Mouse (Mus musculus): ENCODE data around the gene Duoxa1. TPM values are rescaled to one million over a fixed set of nuclear protein-coding genes. Genes with fewer than 3 reads are reported as not detected.
"Not testable (repeated sequence)": the region's sequence is repeated elsewhere in the genome, so short reads cannot be mapped to it uniquely, and the experiment has no call there.

Gene Duoxa1
- polyA plus RNA-seq, 1 experiment from 2014 or later: 2.3 TPM

DNA sequence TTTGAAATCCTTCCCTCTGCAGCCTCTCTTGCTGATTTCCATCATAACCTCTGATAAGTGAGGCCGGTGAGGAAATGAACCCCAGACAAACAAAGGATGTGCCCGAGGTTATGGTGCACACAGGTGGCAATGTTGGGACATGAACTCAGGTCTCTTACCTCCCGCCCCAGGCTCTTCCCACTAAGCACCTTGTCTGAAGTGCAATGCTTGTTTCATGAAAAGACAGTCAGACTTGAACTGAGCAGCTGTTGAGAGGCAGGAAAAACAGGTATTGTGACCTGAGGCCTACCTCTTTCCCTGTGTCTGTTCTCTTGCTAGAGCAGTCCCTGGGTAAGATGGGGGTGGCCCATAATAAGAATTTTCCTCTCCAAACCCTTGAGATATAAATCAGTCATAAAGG, 18.7 kb upstream of the Duoxa1 start:
- no peak for DNase-seq (ENCODE audit: low spot score)

GRCm38 (mm10) chr2:122330317-122330716, 16.8 kb upstream of the Duoxa1 start:
- DNase-seq (ENCODE audit: low spot score): not testable (repeated sequence)

DNA sequence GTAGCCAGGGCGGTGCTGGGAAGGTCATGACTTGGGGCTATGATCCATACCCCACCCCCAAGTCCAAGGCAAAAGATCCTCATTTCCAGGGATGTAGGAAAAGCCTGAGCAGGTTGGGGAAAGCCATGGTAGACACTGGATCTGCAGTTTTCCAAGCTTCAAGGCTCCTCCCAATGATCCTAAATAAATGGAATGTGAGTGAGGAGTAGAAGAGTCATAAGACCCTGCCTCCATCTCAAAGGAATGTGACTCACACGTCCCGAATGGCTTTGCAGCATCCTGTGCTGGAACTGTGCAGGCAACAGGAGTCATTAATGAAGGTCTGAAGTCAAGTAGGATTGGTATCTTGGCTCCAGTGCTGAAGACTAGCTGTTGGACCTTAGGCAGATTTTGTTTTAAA, 14.5 kb upstream of the Duoxa1 start:
- no peak for DNase-seq (ENCODE audit: low spot score)

GRCm38 (mm10) chr2:122325361-122325760, 11.8 kb upstream of the Duoxa1 start:
- no peak for DNase-seq (ENCODE audit: low spot score)

DNA sequence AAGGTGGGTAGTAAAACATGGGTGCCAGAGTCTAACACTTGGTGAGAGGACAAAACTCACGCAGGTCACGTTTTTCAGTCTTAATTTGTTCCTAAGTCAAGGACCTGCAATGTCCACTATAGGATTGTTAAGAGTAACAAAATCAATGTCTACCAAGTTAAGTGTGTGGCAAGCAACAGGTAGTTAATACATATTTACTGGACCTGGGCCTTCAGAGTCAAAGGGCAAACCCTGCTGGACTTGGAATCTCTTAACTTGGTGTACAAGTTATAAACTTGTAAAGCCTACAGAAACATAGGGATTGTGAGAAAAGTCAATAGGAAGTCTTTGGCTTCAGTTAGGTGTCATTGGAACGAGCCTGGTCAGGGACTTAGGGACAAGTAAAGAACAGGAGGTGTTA, 11.1 kb upstream of the Duoxa1 start:
- DNase-seq (ENCODE audit: low spot score): no peak

DNA sequence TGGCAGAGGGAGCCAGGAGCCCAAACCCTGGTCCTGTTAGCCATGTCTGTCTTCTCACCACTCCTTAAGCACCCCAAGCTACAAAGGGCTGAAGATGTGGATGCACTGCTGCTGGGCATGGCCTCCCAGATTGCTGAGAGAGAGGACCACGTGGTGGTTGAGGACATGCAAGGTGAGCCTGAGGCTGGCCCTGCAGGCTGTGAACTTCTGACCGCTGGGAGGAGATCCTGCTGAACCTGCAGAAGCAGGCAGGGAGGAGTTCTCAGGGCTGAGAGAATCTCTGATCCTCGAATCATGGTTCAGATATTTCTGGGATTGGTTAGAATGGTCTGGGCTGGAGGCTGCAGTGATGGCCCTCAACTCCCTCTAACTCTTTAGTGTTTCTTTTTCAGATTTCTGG, 10.4 kb upstream of the Duoxa1 start:
- DNase-seq (ENCODE audit: low spot score): no peak

- DNase-seq (ENCODE audit: low spot score): no peak
These were observed 3.9 kb upstream of the Duoxa1 start for GRCm38 (mm10) chr2:122317384-122317783.

GRCm38 (mm10) chr2:122315372-122315771, 1.8 kb upstream of the Duoxa1 start, which contains the start of gene Duox1:
Gene Duox1, plus strand, starts transcription at chr2:122315672.
- DNase-seq (ENCODE audit: low spot score): no peak

DNA sequence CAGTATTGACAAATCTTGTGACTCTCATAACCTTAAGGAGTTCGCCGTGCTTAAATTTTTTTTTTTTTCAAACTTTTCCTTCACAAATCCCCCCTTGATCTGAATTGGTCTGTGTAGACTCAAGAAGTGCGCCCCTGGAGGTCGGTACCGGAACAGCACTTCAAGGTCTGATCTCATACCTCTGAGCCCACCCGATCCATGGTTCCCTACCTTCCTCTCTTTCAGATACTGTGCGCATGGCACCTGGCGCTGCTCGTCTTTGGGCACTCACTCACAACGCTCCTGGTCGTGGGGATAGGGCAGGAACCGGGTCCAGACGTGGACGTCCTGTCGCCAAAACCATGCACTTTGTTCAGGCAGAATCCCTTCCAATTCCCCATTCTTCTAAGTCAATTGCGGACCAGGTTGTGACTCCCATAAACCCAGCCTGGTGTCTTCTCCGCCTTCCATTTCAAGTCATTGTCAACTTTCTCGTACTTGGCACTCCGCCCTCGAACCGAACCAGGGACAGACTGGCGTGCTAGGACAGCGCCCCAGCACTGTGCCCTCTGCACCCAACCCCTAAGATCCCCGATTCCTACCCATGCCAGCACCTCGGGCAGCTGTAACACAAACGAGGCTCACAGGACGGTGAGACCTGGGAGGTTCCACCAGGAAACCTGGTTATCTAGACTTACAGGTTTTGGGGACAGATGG, 660 bp downstream of the Duoxa1 start:
- DNase-seq (ENCODE audit: low spot score): peak; percentile 74

GRCm38 (mm10) chr2:122311561-122311960, 2.0 kb downstream of the Duoxa1 start:
- no peak for DNase-seq (ENCODE audit: low spot score)

- no peak for DNase-seq (ENCODE audit: low spot score)
These were observed 3.9 kb downstream of the Duoxa1 start for GRCm38 (mm10) chr2:122309647-122310046.

GRCm38 (mm10) chr2:122306184-122306583, 7.3 kb downstream of the Duoxa1 start:
- no peak for DNase-seq (ENCODE audit: low spot score)

GRCm38 (mm10) chr2:122305097-122305892, 8.2 kb downstream of the Duoxa1 start:
- DNase-seq (ENCODE audit: low spot score): no peak

DNA sequence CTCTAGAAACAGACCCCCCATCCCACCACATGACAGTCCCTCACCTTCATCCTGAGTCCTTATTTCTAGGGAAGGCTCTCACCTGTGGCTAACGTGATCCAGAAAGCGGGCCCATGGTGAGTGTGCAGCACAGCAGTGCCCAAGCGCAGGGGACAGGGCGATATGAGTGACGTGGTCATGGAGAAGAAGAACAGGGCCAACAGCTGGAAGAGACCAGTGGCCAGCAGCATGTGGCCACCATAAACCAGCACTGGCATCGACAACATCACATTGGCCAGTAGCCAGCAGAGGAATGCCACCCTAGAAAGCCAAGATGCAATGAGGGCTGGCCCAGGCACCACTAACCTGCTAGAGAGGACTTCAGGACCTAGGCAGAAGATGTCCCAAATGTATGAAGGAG, 9.0 kb downstream of the Duoxa1 start:
- no peak for DNase-seq (ENCODE audit: low spot score)

GRCm38 (mm10) chr2:122302574-122303241, 10.8 kb downstream of the Duoxa1 start:
- peak; percentile 88 for DNase-seq (ENCODE audit: low spot score)

DNA sequence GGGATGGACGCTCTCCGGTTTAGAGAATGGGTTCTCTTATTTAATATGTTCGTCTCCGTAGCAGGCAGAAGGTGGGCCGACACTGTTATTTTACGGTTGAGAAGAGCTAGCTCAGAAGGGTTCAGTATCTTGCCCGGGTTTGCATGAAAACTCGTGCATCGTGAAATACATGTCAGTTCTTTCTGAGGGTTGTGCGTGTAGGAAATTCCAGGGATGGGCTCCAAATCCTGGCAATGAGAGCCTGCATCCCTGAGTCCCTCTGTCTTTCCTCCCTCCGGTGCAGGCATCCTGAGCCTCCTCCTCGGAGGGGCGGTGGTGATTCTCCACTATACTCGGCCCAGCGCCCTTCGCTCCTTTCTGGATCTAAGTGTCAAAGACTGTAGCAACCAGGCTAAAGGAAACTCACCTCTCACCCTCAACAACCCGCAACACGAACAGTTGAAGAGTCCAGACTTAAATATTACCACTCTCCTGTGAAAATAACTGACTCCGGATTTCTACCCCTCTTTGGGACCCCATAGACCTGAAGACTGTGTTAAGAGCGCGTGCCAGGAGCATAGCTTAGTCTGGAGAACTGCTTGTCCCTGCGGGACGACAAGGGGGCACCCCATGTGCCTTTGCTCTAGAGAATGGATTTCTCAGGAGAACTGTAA, 11.5 kb downstream of the Duoxa1 start:
- no peak for DNase-seq (ENCODE audit: low spot score)

DNA sequence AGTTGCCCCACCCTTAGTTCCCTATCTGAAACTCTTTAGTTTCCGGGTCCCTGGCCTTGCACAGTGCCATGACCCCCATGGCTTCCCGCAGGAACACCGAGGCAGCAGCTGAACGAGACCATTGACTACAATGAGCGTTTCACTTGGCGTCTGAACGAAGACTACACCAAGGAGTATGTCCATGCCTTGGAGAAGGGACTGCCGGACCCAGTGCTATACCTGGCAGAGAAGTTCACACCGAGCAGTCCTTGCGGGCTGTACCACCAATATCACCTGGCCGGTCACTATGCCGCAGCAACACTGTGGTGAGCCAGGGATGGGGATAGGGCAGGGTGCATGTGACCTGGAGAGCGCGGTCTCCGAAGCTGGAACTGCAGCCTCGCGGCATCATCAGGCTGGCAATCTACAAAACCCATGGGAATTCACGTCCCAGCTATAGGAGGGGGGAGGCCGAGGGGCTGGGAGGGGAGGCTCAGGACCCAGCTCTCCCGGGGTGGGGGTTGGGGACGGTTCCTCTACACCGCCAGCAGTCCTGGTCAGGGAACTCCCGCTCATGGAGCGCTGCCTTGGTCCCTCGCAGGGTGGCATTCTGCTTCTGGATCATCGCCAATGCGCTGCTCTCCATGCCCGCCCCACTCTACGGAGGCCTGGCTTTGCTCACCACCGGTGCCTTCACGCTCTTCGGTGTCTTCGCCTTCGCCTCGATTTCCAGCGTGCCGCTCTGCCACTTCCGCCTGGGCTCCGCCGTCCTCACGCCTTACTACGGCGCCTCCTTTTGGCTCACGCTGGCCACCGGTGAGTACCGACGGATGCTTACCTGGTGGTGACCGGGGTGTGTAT, 12.2 kb downstream of the Duoxa1 start:
- peak; percentile 53 for DNase-seq (ENCODE audit: low spot score)

DNA sequence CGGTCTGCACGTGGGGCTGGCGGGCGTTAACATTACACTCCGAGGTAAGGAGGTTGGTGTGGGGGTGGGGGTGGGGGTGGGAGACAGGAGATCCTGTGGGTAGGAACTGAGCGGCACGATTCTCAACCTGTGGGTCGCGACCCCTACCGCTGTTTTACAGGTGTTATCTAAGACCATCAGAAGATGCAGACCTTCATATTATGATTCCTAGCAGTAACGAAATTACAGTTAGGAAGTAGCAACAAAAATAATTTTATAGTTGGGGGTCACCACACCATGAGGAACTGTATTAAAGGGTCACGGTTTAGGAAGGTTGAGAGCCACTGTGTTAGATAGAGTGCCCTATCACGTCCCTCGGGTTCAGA, 12.9 kb downstream of the Duoxa1 start:
- DNase-seq (ENCODE audit: low spot score): no peak

- no peak for DNase-seq (ENCODE audit: low spot score)
These were observed 13.4 kb downstream of the Duoxa1 start for GRCm38 (mm10) chr2:122299911-122300655.

Measured in thymus, postnatal 0 days (tissue).